Mouse (Mus musculus): ENCODE results near the gene Trip10. TPM values are rescaled to one million over a fixed set of nuclear protein-coding genes. Genes with fewer than 3 reads are reported as not detected.

The Trip10 gene
- polyA plus RNA-seq, 1 experiment = 30.3 TPM

DNA sequence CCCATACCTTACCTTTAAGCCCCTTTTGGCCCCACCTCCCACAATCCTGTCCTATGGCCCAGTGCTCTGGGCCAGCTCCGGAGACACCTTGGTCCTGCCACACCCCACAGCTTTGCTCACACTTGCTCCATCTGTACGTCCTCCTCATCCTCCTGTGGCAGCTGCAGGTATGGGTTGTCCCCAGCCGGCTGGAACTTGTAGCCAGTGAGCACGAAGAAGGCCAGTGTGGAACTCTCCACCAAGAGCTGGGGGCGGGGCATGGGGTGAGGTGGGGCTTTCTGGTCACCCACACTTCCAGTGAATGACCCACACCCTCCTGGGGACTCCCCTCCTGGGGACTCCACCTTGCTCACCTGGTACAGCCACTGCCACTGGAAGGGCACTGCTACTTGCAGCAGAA, 13.5 kb upstream of the Trip10 start:
- 70% methylated on average over 5 of the region's 5 CpGs for WGBS
- H3K27ac ChIP-seq (ENCODE audit: insufficient read depth, low read depth, low read length) = no peak overlapping the region
- H3K4me3 ChIP-seq (ENCODE audit: low read depth, low read length) = peak overlapping the region; percentile 64
- peaks cover 23% of the 10 kb centered on the region for H3K4me1 ChIP-seq (ENCODE audit: control insufficient read depth, insufficient read depth, insufficient read length, low read length)
- peaks cover 29% of the 10 kb centered on the region for H3K36me3 ChIP-seq (ENCODE audit: control insufficient read depth, insufficient read depth, low read length)
- TF ChIP-seq POLR2A (IDR thresholded peaks at IDR 0.05; ENCODE audit: low read depth, low read length) = no peak
- TF ChIP-seq CTCF (IDR thresholded peaks at IDR 0.05; ENCODE audit: extremely low read depth, insufficient read length, insufficient replicate concordance, low read depth, low read length) = no peak
- H3K27me3 ChIP-seq (ENCODE audit: control insufficient read depth, insufficient read depth, low read length) = no peaks in the 10 kb centered on the region

DNA sequence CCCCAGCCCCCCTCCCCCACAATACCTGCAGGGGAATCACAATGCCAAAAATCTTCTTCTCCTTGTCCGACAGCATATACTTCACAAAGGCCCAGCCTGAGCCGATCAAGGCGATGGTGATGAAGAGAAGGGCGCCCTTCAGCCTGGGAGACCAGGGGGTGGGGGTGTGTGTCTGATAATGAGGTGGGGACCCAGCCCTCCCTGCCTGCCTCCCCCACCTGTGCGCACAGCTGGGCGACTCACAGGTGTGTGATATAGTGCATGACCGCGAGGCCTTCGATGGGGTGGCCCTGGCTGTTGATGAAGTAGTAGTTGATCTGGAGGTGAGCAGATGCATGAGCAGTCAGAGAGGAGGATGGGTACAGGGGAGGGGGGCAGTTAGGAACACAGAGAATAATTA, 12.1 kb upstream of the Trip10 start:
- 95% methylated on average over 9 of the region's 9 CpGs for WGBS
- TF ChIP-seq CTCF (IDR thresholded peaks at IDR 0.05; ENCODE audit: extremely low read depth, insufficient read length, insufficient replicate concordance, low read depth, low read length) = no peak
- TF ChIP-seq POLR2A (IDR thresholded peaks at IDR 0.05; ENCODE audit: low read depth, low read length) = no peak
- peaks cover 32% of the 10 kb centered on the region for H3K36me3 ChIP-seq (ENCODE audit: control insufficient read depth, insufficient read depth, low read length)
- peaks cover 13% of the 10 kb centered on the region for H3K4me1 ChIP-seq (ENCODE audit: control insufficient read depth, insufficient read depth, insufficient read length, low read length)
- no peak overlapping the region for H3K4me3 ChIP-seq (ENCODE audit: low read depth, low read length)
- H3K27me3 ChIP-seq (ENCODE audit: control insufficient read depth, insufficient read depth, low read length) = no peaks in the 10 kb centered on the region
- no peak overlapping the region for H3K27ac ChIP-seq (ENCODE audit: insufficient read depth, low read depth, low read length)

DNA sequence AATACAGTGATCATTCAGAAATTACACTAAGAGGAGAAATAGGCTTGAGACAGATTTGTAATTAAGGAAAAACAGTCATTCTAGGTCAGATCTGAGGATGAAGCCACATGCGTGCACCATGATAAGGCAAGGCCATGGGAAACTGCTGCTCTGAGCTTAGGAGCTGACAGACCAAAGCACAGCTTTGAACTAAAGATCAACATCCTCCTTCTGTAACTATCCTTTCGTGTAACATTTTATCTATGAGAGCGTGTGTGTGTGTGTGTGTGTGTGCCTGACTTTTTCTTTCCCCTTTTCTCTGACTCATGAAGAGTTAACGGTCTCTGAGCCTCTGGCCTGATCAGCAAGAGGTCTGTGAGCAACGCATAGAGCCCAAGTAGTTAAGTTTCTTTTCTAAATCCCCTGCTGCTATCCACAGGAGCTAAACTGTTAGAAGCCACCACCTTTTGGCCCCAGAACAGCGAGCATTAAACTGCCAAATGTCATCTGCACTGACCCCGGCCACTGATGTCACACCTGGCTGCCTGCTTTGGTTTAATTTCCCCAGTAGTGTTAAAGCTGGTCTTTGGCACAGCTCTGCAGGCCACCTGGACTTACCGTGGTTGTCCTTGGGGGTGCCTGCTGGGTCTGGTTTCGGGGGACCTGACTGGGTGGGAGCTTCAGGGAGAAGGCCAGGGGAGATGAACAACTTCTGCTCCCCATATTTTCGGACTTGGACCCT, 5.4 kb upstream of the Trip10 start:
- 82% methylated on average over 10 of the region's 10 CpGs for WGBS
- Histone ChIP-seq H3K4me3 (ENCODE audit: low read depth, low read length) (no peak overlapping the region), H3K36me3 (ENCODE audit: control insufficient read depth, insufficient read depth, low read length) (peaks cover 13% of the 10 kb centered on the region), H3K27me3 (ENCODE audit: control insufficient read depth, insufficient read depth, low read length) (no peaks in the 10 kb centered on the region), H3K27ac (ENCODE audit: insufficient read depth, low read depth, low read length) (no peak overlapping the region), H3K4me1 (ENCODE audit: control insufficient read depth, insufficient read depth, insufficient read length, low read length) (peaks cover 10% of the 10 kb centered on the region)
- TF ChIP-seq POLR2A (IDR thresholded peaks at IDR 0.05; ENCODE audit: low read depth, low read length) (no peak), CTCF (IDR thresholded peaks at IDR 0.05; ENCODE audit: extremely low read depth, insufficient read length, insufficient replicate concordance, low read depth, low read length) (no peak)

DNA sequence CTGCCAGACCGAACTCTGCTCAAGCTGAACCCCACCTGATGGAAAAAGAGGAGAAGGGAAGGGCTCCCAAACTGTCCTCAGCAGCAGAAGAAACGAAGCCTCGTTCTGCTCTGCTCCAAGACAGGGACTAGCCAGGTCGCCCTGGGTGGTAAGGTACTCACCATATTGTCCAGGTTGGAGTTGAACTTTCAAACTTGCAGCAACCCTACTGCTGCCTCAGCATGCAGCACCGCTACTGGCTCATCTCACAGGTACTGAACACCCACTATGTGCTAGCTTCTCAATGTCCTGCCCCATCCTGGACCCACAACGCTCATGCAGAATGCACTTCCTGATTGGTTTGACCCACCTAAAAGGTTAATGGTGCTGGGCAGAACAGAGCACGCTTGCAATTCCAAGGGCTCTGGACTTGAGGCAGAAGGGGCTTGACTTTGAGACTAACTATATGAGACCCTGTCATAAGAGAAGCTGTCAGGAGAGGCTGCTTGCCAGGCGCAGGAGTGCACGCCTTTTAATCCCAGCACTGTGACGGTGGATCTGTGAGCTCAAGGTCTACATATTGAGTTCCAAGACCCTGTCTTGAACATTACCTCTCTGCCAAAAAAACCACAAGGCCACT, 3.8 kb upstream of the Trip10 start:
- Histone ChIP-seq H3K4me3 (ENCODE audit: low read depth, low read length) (no peak overlapping the region), H3K27ac (ENCODE audit: insufficient read depth, low read depth, low read length) (no peak overlapping the region), H3K4me1 (ENCODE audit: control insufficient read depth, insufficient read depth, insufficient read length, low read length) (peaks cover 13% of the 10 kb centered on the region), H3K27me3 (ENCODE audit: control insufficient read depth, insufficient read depth, low read length) (no peaks in the 10 kb centered on the region), H3K36me3 (ENCODE audit: control insufficient read depth, insufficient read depth, low read length) (peaks cover 13% of the 10 kb centered on the region)
- 88% methylated on average over 10 of the region's 10 CpGs for WGBS
- no peak for TF ChIP-seq CTCF (IDR thresholded peaks at IDR 0.05; ENCODE audit: extremely low read depth, insufficient read length, insufficient replicate concordance, low read depth, low read length)
- no peak for TF ChIP-seq POLR2A (IDR thresholded peaks at IDR 0.05; ENCODE audit: low read depth, low read length)

DNA sequence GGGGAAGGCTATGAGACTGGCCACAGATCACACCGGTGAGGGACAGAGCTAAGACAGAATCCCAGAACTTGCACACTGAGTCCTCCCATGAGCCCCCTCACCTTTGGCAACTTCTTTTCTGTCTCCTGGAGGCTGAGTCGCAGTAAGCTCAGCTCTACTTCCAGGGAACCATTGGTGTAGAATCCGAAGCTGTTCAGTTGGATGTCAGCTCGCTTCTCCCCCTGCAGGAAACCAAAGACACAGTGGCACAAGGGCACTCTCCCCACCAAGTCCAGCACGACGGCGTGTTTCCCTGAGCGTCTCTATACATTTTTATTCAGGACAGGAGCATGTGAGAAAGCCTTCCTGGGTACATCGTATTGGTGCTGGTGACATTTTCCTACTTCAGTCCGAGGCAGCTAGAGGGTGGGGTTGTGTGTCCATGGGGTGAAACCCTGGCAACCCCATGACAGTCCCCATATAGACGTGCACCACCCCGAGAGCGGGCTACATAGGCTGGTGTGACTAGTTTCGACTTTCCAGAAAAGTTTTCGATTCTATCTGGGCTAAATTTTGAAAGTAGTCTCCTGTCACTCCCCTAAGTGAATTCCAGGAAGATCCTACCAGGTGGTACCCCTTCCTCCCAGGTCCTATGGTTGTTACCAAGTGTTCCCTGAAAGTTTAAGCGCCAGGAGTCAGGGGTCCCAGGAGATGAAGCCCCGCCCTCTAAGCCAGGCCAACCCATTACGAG, 2.4 kb upstream of the Trip10 start:
- Histone ChIP-seq H3K27me3 (ENCODE audit: control insufficient read depth, insufficient read depth, low read length) (no peaks in the 10 kb centered on the region), H3K27ac (ENCODE audit: insufficient read depth, low read depth, low read length) (0 out of 2 replicates have a peak overlapping the region, but pooled peaks have one; percentile 14), H3K4me1 (ENCODE audit: control insufficient read depth, insufficient read depth, insufficient read length, low read length) (peaks cover 16% of the 10 kb centered on the region), H3K4me3 (ENCODE audit: low read depth, low read length) (peak overlapping the region; percentile 68), H3K36me3 (ENCODE audit: control insufficient read depth, insufficient read depth, low read length) (peaks cover 12% of the 10 kb centered on the region)
- TF ChIP-seq POLR2A (IDR thresholded peaks at IDR 0.05; ENCODE audit: low read depth, low read length) (no peak), CTCF (IDR thresholded peaks at IDR 0.05; ENCODE audit: extremely low read depth, insufficient read length, insufficient replicate concordance, low read depth, low read length) (peak; percentile 14; the same call in 1 of the 2 replicates)
- WGBS = 2% methylated on average over 18 of the region's 18 CpGs

DNA sequence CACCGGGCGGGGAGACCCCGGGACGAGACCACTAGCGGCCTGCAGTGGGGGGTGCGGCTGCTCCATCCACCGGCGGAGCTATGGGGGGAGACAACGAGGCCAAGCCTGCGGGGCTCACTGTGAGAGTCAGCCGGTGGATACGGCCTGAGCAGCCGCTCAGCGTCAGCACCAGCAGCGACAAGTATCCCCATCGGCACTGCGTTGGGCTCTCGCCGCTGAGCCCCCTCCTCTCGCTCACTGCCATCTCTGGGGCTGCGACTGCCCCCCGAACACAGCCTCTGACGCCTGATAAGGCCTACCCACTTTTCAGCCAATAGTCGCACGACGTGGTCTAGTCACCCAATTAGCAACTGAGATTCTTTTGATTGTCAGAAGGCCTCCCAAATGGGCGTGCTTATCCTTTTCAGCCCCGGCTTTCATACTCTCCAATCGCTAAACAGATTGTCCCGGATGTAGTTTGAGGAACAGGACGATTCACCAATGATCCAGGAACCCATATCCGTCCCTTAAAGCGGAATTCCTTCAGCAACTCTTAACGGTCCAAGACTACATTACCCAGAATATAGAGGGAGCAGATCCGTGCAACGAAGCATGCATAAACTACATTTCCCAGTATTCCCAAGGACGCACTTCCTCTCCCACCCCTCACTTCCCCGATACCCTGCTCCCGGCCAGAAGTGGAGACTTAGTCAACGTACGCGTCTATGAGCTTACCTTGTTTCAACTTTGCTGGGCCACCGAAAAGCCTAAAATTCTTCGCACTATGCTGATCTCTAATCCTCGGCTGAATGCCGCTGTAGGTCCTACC, 1.7 kb upstream of the Trip10 start:
- under 1% methylated on average over 46 of the region's 46 CpGs for WGBS
- Histone ChIP-seq H3K4me3 (ENCODE audit: low read depth, low read length) (peak overlapping the region; percentile 93), H3K27ac (ENCODE audit: insufficient read depth, low read depth, low read length) (peak overlapping the region; percentile 92), H3K27me3 (ENCODE audit: control insufficient read depth, insufficient read depth, low read length) (no peaks in the 10 kb centered on the region), H3K36me3 (ENCODE audit: control insufficient read depth, insufficient read depth, low read length) (peaks cover 6% of the 10 kb centered on the region), H3K4me1 (ENCODE audit: control insufficient read depth, insufficient read depth, insufficient read length, low read length) (peaks cover 16% of the 10 kb centered on the region)
- no peak for TF ChIP-seq CTCF (IDR thresholded peaks at IDR 0.05; ENCODE audit: extremely low read depth, insufficient read length, insufficient replicate concordance, low read depth, low read length)
- peak; percentile 70; the same call in 1 of the 2 replicates for TF ChIP-seq POLR2A (IDR thresholded peaks at IDR 0.05; ENCODE audit: low read depth, low read length)

All from small intestine, adult 2 months (tissue).